Mouse (Mus musculus) hematopoietic stem cell, adult 5-6 weeks (primary cell): ENCODE results near the gene Ssxb1. TPM values are rescaled to one million over a fixed set of nuclear protein-coding genes. Genes with fewer than 3 reads are reported as not detected.
"Not testable (repeated sequence)": the region's sequence is repeated elsewhere in the genome, so short reads cannot be mapped to it uniquely, and the experiment has no call there.

ENCODE experiments used
- ATAC-seq, 2 experiments: fragments of 125-278 bp in 1 of 2; replicated peaks in 1 of 2; 2 replicates each; pipeline ENCODE4 v1.8.0; 2016 to 2017; ENCODE audit warnings: inconsistent platforms in 2 of 2, mild to moderate bottlenecking in 2 of 2, moderate number of reproducible peaks in 2 of 2, low read depth in 1 of 2, moderate TSS enrichment in 1 of 2; ENCODE audit not compliant: low FRiP score in 2 of 2, poor library complexity in 2 of 2, severe bottlenecking in 2 of 2, insufficient read depth in 1 of 2, low TSS enrichment in 1 of 2
- total RNA-seq: library from RNA; stranded (forward); fragments of 172-1452, 232-1000 nt; gene quantifications from 2 replicates; pipeline ENCODE4 v1.2.3, GENCODE M21; 2017

Gene Ssxb1
- total RNA-seq = not detected in 2 replicates

DNA sequence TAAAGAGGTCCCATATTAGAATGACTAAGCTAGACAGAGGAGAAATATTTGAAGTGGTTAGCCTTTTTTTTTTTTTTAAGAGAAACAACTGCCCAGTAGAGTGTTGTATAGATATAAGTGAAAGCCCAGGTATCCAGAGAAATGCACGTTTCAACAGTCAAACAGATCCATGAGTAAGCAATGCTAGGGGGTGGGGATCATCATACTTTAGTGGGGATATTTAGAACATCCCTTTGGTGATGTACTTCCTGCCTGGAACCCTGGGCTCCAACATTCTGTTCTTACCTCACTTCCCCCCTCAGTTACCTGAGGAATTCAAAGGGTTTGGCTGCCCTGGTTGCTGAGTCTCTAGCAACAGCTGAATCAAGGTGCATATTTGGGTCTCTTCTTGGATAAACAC, at the start of gene Ssxb1:
TSS of gene Ssxb1 (plus strand) at position 301 of the 400 bp plus-strand sequence.
- ATAC-seq = not testable (repeated sequence)

DNA sequence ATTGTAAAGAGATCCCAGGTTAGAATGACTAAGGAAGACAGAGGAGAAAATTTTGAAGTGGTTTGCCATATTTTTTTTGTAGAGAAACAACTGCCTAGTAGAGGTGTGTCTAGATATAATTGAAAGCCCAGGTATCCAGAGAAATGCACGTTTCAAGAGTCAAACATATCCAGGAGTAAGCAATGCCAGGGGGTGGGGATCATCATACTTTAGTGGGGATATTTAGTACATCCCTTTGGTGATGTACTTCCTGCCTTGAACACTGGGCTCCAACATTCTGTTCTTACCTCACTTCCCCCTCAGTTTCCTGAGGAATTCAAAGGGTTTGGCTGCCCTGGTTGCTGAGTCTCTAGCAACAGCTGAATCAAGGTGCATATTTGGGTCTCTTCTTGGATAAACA, 46.4 kb upstream of the Ssxb1 start, which contains the start of gene Ssxb9:
TSS of gene Ssxb9 (plus strand) at position 301 of the 400 bp plus-strand sequence.
- ATAC-seq = not testable (repeated sequence)

DNA sequence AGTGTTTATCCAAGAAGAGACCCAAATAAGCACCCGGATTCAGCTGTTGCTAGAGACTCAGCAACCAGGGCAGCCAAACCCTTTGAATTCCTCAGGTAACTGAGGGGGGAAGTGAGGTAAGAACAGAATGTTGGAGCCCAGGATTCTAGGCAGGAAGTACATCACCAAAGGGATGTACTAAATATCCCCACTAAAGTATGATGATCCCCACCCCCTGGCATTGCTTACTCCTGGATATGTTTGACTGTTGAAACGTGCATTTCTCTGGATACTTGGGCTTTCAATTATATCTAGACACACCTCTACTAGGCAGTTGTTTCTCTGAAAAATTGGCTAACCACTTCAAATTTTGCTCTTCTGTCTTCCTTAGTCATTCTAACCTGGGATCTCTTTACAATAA, 48.5 kb downstream of the Ssxb1 start, which contains the start of gene Ssxb2:
TSS of gene Ssxb2 (minus strand) at position 101 of the 400 bp plus-strand sequence.
- not testable (repeated sequence) for ATAC-seq

Other genes starting within 250 kb of the Ssxb1 start
- gene Tbc1d25, start 237.1 kb upstream of the Ssxb1 start, total RNA-seq = 7.8 and 8.2 TPM in 2 replicates
- gene Ebp, start 219.8 kb upstream of the Ssxb1 start, total RNA-seq = 59.0 and 60.6 TPM in 2 replicates
- 1.0 and 2.6 TPM in 2 replicates for gene Porcn, start 206.8 kb upstream of the Ssxb1 start, total RNA-seq
- 17.3 and 25.9 TPM in 2 replicates for gene Ftsj1, start 160.9 kb upstream of the Ssxb1 start, total RNA-seq
- gene Slc38a5, start 142.2 kb upstream of the Ssxb1 start, total RNA-seq = 1.6 and 6.6 TPM in 2 replicates
- 1.3 TPM in 1 of 2 replicates, not detected in the other for gene Ssxb10, start 85.9 kb upstream of the Ssxb1 start, total RNA-seq
- gene Ssxb9, start 46.3 kb upstream of the Ssxb1 start, total RNA-seq = not detected in 2 replicates
- gene Ssxb2, start 48.4 kb downstream of the Ssxb1 start, total RNA-seq = not detected in 2 replicates
- gene Gm14459, start 111.6 kb downstream of the Ssxb1 start, total RNA-seq = not detected in 2 replicates
- not detected in 2 replicates for gene Ssxb6, start 134.9 kb downstream of the Ssxb1 start, total RNA-seq
- not detected in 2 replicates for gene Ssxb3, start 178.5 kb downstream of the Ssxb1 start, total RNA-seq